Mouse (Mus musculus) adrenal gland, postnatal 25 days (tissue): ENCODE results near the gene Efhd2. TPM values are rescaled to one million over a fixed set of nuclear protein-coding genes. Genes with fewer than 3 reads are reported as not detected.

Source experiments
- total RNA-seq: library from RNA; stranded (reverse); gene quantifications from 2 replicates; pipeline ENCODE4 v1.2.3, GENCODE M21; 2021

Efhd2 gene
- total RNA-seq, 1 experiment from 2014 or later = 30.8 TPM

Other genes starting within 250 kb of the Efhd2 start
- 54.7 and 61.0 TPM in 2 replicates for gene Plekhm2, start 210.0 kb downstream of the Efhd2 start, total RNA-seq
- gene Rsc1a1, start 189.3 kb downstream of the Efhd2 start, total RNA-seq = 18.5 TPM in 1 of 2 replicates, not detected in the other
- 62.1 and 70.8 TPM in 2 replicates for gene Ddi2, start 151.5 kb downstream of the Efhd2 start, total RNA-seq
- gene Agmat, start 128.2 kb downstream of the Efhd2 start, total RNA-seq = 45.1 and 50.4 TPM in 2 replicates
- 25.3 and 32.2 TPM in 2 replicates for gene Dnajc16, start 84.0 kb downstream of the Efhd2 start, total RNA-seq
- 21.3 and 32.3 TPM in 2 replicates for gene Casp9, start 81.3 kb downstream of the Efhd2 start, total RNA-seq
- 0.52 TPM in 1 of 2 replicates, not detected in the other for gene Cela2a, start 48.8 kb downstream of the Efhd2 start, total RNA-seq
- gene Ctrc, start 28.6 kb downstream of the Efhd2 start, total RNA-seq = not detected in 2 replicates
- 0.91 TPM in 1 of 2 replicates, not detected in the other for gene Fhad1, start 140.2 kb upstream of the Efhd2 start, total RNA-seq
- gene Tmem51, start 209.4 kb upstream of the Efhd2 start, total RNA-seq = 1.8 and 5.2 TPM in 2 replicates